Mouse (Mus musculus) small intestine, adult 2 months (tissue): ENCODE data around the gene Pip4k2b.

Experiments used
- CTCF ChIP-seq: fragments of 200-500 bp; IDR thresholded peaks from 2 replicates; pipeline ENCODE4 v1.5.1; 2012; ENCODE audit warnings: low read depth, mild to moderate bottlenecking, control low read depth, inconsistent platforms, low read length, moderate library complexity, mixed read lengths; ENCODE audit not compliant: insufficient replicate concordance, insufficient read length; ENCODE audit errors: extremely low read depth
- POLR2A ChIP-seq: fragments of 200-500 bp; IDR thresholded peaks from 2 replicates; pipeline ENCODE4 v1.6.1; 2012; ENCODE audit warnings: low read depth, mild to moderate bottlenecking, control low read depth, inconsistent platforms, low read length, moderate library complexity

GRCm38 (mm10) chr11:97744063-97744717 lies at the start of gene Pip4k2b:
- TF ChIP-seq CTCF (no peak), POLR2A (no peak)
